Mouse (Mus musculus) layer of hippocampus, postnatal 10 days (tissue): ENCODE data around the gene Ccdc27. TPM values are rescaled to one million over a fixed set of nuclear protein-coding genes. Genes with fewer than 3 reads are reported as not detected.

Experiments used
- total RNA-seq, 2 experiments: library from RNA; stranded (reverse); gene quantifications; 2 replicates each; pipeline ENCODE4 v1.2.3; 2021

Gene Ccdc27
- total RNA-seq, 2 experiments from 2014 or later = 1.4 to 2.3 TPM

Other genes starting within 250 kb of the Ccdc27 start
- gene A430005L14Rik, start 85.4 kb downstream of the Ccdc27 start, total RNA-seq = 10 to 100 TPM; 16.3 to 17.1 TPM
- gene Dffb, start 67.6 kb downstream of the Ccdc27 start, total RNA-seq = 10 to 100 TPM; 12.0 to 14.6 TPM
- 10 to 100 TPM; 26.9 to 27.6 TPM for gene Cep104, start 67.5 kb downstream of the Ccdc27 start, total RNA-seq
- gene Lrrc47, start 30.9 kb downstream of the Ccdc27 start, total RNA-seq = 10 to 100 TPM; 57.3 to 64.8 TPM
- gene Smim1, start 16.4 kb downstream of the Ccdc27 start, total RNA-seq = 1 to 10 TPM; 3.4 to 5.8 TPM
- 1 to 10 TPM; 4.7 to 5.2 TPM for gene Trp73, start 97.5 kb upstream of the Ccdc27 start, total RNA-seq
- 10 to 100 TPM; 27.3 to 33.0 TPM for gene Wrap73, start 99.7 kb upstream of the Ccdc27 start, total RNA-seq
- gene Tprgl, start 118.0 kb upstream of the Ccdc27 start, total RNA-seq = 100 to 1,000 TPM; 135 to 141 TPM
- 10 to 100 TPM; 11.4 to 11.6 TPM for gene Megf6, start 128.1 kb upstream of the Ccdc27 start, total RNA-seq